Mouse (Mus musculus): ENCODE measurements at regions not wholly inside any gene's neighbourhood (a gene's known extent, or its start where the extent isn't known, plus 50 kb on each side); places are given as distances from the start of the nearest gene placed in this dataset.

GRCm38 (mm10) chr1:83509356-83509755, 101.4 kb upstream of the Sphkap start:
- TF ChIP-seq POLR2A (IDR thresholded peaks at IDR 0.05; ENCODE audit: insufficient read length, low read depth) (no peak), TCF12 (IDR thresholded peaks at IDR 0.05; ENCODE audit: insufficient read depth, poor library complexity, severe bottlenecking) (no peak), CEBPB (IDR thresholded peaks at IDR 0.05; ENCODE audit: insufficient read depth, poor library complexity, severe bottlenecking) (no peak), MYOG (IDR thresholded peaks at IDR 0.05; ENCODE audit: control insufficient read depth in 1 of 3, insufficient read depth in 1 of 3, insufficient read length in 2 of 3, low read depth in 2 of 3) (no peak), USF1 (IDR thresholded peaks at IDR 0.05; ENCODE audit: low read depth) (no peak), SRF (IDR thresholded peaks at IDR 0.05; ENCODE audit: control insufficient read depth, insufficient read length, low read depth) (no peak), E2F4 (IDR thresholded peaks at IDR 0.05; ENCODE audit: insufficient read depth) (no peak), POLR2AphosphoS2 (IDR thresholded peaks at IDR 0.05; ENCODE audit: insufficient read length, low read depth) (no peak), TCF3 (IDR thresholded peaks at IDR 0.05; ENCODE audit: insufficient read length, low read depth) (no peak), MAX (IDR thresholded peaks at IDR 0.05; ENCODE audit: low read depth) (no peak), MYOD1 (IDR thresholded peaks at IDR 0.05; ENCODE audit: control insufficient read depth in 1 of 3, insufficient read length in 2 of 3, low read depth in 2 of 3) (no peak), REST (IDR thresholded peaks at IDR 0.05; ENCODE audit: insufficient read depth, insufficient read length) (no peak)
